Mouse (Mus musculus) cortical plate, adult 2 months (tissue): ENCODE measurements at regions not wholly inside any gene's neighbourhood (a gene's known extent, or its start where the extent isn't known, plus 50 kb on each side); places are given as distances from the start of the nearest gene placed in this dataset.

ENCODE experiments used
- CTCF ChIP-seq: fragments of 200-500 bp; IDR thresholded peaks from 2 replicates; pipeline ENCODE4 v1.5.1; 2011; ENCODE audit warnings: mild to moderate bottlenecking, control low read depth, low read length; ENCODE audit not compliant: insufficient read depth; ENCODE audit errors: extremely low read depth
- POLR2A ChIP-seq: fragments of 200-500 bp; IDR thresholded peaks from 2 replicates; pipeline ENCODE4 v1.6.1; 2011; ENCODE audit warnings: mild to moderate bottlenecking, low read length, control low read depth; ENCODE audit not compliant: insufficient read depth; ENCODE audit errors: extremely low read depth

GRCm38 (mm10) chr3:143750128-143750527 lies 454.9 kb downstream of the Lmo4 start:
- no peak for TF ChIP-seq CTCF
- TF ChIP-seq POLR2A: no peak
